Mouse (Mus musculus) testis, postnatal 14 days (tissue): ENCODE measurements around the gene Cnr2.

Source experiments
- DNase-seq: peaks from one replicate; pipeline ENCODE4 v3.0.0; 2021; ENCODE audit warnings: low spot score

The Cnr2 gene

DNA sequence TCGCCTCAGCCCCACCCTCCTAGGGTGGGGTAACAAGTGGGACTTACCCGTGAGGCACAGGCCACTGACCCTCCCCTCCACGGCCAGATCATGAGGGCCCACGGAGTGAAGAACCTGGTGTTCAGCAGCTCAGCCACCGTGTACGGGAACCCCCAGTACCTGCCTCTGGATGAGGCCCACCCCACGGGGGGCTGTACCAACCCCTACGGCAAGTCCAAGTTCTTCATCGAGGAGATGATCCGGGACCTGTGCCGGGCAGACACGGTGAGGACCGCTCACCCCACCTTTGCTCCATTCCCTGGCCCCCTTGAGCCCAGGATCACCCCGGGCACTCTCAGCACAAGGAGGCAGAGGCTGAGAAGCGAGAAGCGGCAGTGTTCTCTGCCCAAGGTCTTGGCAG is 71.1 kb downstream of the Cnr2 start:
- DNase-seq: no peak

DNA sequence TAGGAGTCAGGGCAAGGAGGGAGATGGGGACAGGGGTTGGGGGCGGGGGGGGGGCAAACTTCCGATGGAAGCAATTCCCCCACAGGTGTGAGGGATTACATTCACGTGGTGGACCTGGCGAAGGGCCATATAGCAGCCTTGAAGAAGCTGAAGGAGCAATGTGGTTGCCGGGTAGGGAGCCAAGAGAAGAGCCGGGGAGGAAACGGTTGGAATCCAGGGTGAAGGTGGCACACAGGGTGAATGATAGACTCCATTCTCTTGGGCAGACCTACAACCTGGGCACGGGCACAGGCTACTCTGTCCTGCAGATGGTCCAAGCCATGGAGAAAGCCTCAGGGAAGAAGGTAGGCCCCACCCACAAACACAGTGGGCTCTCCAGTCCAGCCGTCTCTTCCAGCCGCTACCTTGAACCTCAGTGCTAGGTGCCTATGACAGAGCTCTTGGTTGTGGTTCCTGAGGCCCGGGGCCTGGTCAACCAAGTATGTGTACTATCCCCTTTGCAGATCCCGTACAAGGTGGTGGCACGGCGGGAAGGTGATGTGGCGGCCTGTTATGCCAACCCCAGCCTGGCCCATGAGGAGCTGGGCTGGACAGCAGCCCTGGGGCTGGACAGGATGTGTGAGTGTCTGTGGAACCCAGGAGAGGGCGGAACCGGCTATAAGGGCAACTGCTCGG is 72.0 kb downstream of the Cnr2 start:
- DNase-seq: no peak

- no peak for DNase-seq
Measured at GRCm38 (mm10) chr4:135968271-135968869, 73.2 kb downstream of the Cnr2 start.

DNA sequence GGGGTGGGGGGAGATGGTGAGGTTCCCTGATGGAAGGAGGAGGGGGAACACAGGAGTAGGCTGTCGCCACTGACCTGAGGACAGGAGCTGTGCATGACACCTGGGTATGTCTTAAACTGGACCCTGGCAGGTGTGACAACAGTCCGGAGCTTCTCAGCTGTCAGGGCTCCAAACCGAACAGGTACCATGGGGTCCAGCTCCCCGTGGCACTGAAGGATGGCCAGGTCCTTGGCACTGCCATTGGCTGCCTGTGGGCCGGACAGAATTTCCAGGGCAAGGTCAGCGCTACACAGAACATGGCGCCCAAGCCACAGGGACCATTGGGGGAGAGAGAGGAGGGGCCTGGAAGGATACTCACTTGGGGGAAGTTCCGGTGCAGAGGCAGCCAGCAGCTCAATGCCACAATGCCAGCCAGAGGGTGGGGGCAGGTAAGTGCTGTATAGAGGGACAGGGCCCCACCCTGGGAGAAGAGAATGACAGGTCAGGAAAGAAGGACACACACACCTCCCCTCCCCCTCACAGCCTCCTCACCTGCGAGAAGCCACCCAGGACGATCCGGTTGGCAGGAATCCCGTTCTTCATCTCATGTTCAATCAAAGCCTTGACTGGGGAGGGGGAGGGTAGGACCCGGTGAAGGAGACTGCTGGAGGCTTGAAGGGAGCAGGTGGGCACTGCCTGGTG is 74.0 kb downstream of the Cnr2 start:
- no peak for DNase-seq
